Mouse (Mus musculus): ENCODE results near the gene Slc16a10. TPM values are rescaled to one million over a fixed set of nuclear protein-coding genes. Genes with fewer than 3 reads are reported as not detected.

The Slc16a10 gene
- polyA plus RNA-seq, 1 experiment from 2014 or later: 5.3 TPM

DNA sequence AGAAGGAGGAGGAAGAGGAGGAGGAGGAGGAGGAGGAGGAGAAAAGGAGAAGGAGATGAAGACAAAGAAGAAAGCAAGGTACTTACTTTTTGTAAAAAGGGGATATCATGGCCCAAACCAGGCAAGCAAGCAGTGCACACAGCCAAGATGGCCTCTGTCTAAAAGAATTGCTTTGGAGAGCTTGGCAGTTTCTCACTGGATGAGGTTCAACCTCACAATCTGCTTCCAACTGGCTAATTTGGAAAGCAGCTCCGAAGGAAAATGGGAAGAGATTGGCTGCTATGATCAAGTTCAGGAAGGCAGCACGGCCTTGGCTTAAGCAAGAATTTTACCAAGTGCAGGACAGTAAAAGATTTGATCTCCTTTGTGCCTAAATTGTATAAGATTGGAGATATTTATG lies 112.4 kb downstream of the Slc16a10 start:
- no peaks in the 10 kb centered on the region for H3K27me3 ChIP-seq (ENCODE audit: insufficient read depth, low read length)
- no peaks in the 10 kb centered on the region for H3K9me3 ChIP-seq (ENCODE audit: low read depth, low read length)
- 0 out of 2 replicates have a peak, but pooled peaks cover 2% of the 10 kb centered on the region for H3K4me1 ChIP-seq (ENCODE audit: insufficient read depth)
- H3K9ac ChIP-seq: no peak overlapping the region
- 81% methylated on average over 2 of the region's 2 CpGs for whole genome bisulfite sequencing
- H3K27ac ChIP-seq (ENCODE audit: low read depth): no peak overlapping the region
- no peak overlapping the region for H3K4me2 ChIP-seq
- H3K4me3 ChIP-seq (ENCODE audit: low read depth, low read length): no peak overlapping the region
- DNase-seq (no peak), ATAC-seq (ENCODE audit: insufficient read depth) (no peak)
- H3K36me3 ChIP-seq (ENCODE audit: insufficient read depth): no peaks in the 10 kb centered on the region
- no peak for TF ChIP-seq CTCF (IDR thresholded peaks at IDR 0.05; ENCODE audit: low read depth)

DNA sequence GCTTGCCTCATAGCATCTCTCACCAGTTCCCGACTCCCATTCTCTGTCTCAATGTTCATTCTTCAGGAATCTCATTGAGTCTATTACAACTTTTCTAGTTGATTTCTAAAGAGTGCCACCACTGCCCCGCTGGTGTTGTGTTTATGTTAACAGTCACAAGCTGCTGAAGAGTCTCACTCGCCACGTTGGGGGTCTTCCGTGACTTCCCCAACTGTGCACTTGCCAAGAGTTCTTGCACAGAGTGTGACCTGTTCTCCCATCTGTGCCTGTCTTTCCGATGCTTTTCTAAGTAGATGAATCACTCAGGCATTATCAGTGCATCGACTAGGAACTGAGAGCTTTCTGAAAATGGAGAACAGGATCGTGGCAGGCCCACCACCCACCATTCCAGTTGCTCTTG lies 114.0 kb downstream of the Slc16a10 start:
- 43% methylated on average over 8 of the region's 8 CpGs for WGBS
- H3K4me3 ChIP-seq (ENCODE audit: low read depth, low read length): no peak overlapping the region
- H3K27me3 ChIP-seq (ENCODE audit: insufficient read depth, low read length): peaks cover 4% of the 10 kb centered on the region; the same call in 1 of the 2 replicates
- no peaks in the 10 kb centered on the region for H3K9me3 ChIP-seq (ENCODE audit: low read depth, low read length)
- ATAC-seq (ENCODE audit: insufficient read depth) (no peak), DNase-seq (peak; percentile 30)
- H3K9ac ChIP-seq: no peak overlapping the region
- H3K4me2 ChIP-seq: no peak overlapping the region
- no peak overlapping the region for H3K27ac ChIP-seq (ENCODE audit: low read depth)
- no peak for TF ChIP-seq CTCF (IDR thresholded peaks at IDR 0.05; ENCODE audit: low read depth)
- H3K36me3 ChIP-seq (ENCODE audit: insufficient read depth): no peaks in the 10 kb centered on the region
- H3K4me1 ChIP-seq (ENCODE audit: insufficient read depth): 0 out of 2 replicates have a peak, but pooled peaks cover 2% of the 10 kb centered on the region

- ATAC-seq (ENCODE audit: insufficient read depth) (no peak), DNase-seq (no peak)
- Histone ChIP-seq H3K27ac (ENCODE audit: low read depth) (no peak overlapping the region), H3K9ac (no peak overlapping the region), H3K4me3 (ENCODE audit: low read depth, low read length) (no peak overlapping the region), H3K36me3 (ENCODE audit: insufficient read depth) (no peaks in the 10 kb centered on the region), H3K4me2 (no peak overlapping the region), H3K4me1 (ENCODE audit: insufficient read depth) (0 out of 2 replicates have a peak, but pooled peaks cover 2% of the 10 kb centered on the region), H3K27me3 (ENCODE audit: insufficient read depth, low read length) (peaks cover 6% of the 10 kb centered on the region; the same call in 1 of the 2 replicates), H3K9me3 (ENCODE audit: low read depth, low read length) (no peaks in the 10 kb centered on the region)
- no peak for TF ChIP-seq CTCF (IDR thresholded peaks at IDR 0.05; ENCODE audit: low read depth)
- WGBS: 95% methylated on average over 5 of the region's 5 CpGs
Measured at GRCm38 (mm10) chr10:40026546-40026945, 115.5 kb downstream of the Slc16a10 start.

- H3K4me3 ChIP-seq (ENCODE audit: low read depth, low read length): peak overlapping the region; percentile 57
- H3K36me3 ChIP-seq (ENCODE audit: insufficient read depth): no peaks in the 10 kb centered on the region
- 55% methylated on average over 8 of the region's 8 CpGs for WGBS
- no peak overlapping the region for H3K27ac ChIP-seq (ENCODE audit: low read depth)
- ATAC-seq (ENCODE audit: insufficient read depth) (no peak), DNase-seq (peak; percentile 7)
- H3K9ac ChIP-seq: peak overlapping the region; percentile 55
- 0 out of 2 replicates have a peak, but pooled peaks cover 2% of the 10 kb centered on the region for H3K4me1 ChIP-seq (ENCODE audit: insufficient read depth)
- peaks cover 6% of the 10 kb centered on the region; the same call in 1 of the 2 replicates for H3K27me3 ChIP-seq (ENCODE audit: insufficient read depth, low read length)
- no peaks in the 10 kb centered on the region for H3K9me3 ChIP-seq (ENCODE audit: low read depth, low read length)
- no peak for TF ChIP-seq CTCF (IDR thresholded peaks at IDR 0.05; ENCODE audit: low read depth)
- H3K4me2 ChIP-seq: peak overlapping the region; percentile 97
Measured at GRCm38 (mm10) chr10:40025560-40025959, 116.5 kb downstream of the Slc16a10 start.

DNA sequence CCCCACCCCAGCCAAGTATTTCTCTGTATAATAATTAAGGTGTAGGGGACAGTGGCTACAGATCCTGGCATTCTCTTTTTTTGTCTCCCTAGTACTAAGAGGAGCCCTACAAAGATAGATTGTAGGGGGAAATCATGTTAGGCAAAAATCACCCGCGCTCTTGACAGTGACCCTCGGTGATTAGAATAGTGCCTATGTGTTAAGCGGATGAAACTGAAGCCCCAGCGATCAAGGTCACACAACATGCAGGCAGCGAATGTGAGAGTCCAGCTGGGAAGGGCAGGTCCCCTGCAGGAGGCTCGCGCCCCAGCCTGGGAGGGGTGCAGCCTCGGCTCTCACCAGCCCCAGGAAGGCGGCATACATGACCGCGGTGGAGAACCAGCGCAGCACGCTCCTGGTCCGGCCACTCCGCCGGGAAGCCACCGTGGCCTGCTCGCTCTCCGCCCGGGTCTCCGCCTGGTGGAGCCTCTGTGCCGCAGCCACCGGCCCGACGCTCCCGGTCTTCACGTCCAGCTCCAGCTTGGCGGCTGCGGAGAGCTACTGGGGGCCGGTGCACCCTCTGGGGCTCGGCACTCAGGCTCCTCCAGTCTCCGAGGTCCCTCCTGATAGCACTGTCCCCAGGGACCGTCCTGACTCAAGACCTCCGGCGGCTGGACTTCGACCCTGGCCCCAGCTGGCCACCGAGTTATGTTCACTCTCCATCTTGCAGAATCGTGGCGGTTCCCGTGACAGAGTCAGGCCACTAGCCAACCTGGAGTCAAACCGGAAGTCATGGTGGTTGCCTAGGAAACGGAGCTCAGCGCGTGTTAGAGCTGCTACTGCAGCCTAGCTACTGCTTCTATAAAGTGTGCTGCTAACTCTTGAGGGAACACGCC lies 117.3 kb downstream of the Slc16a10 start, which contains the start of gene Mfsd4b1:
TSS of gene Mfsd4b1 (minus strand) at position 715 of the 875 bp plus-strand sequence.
- peaks cover 6% of the 10 kb centered on the region; the same call in 1 of the 2 replicates for H3K27me3 ChIP-seq (ENCODE audit: insufficient read depth, low read length)
- H3K4me1 ChIP-seq (ENCODE audit: insufficient read depth): 0 out of 2 replicates have a peak, but pooled peaks cover 2% of the 10 kb centered on the region
- peak within 1 kb of the TSS; percentile 48; the same call in 1 of the 2 replicates for H3K27ac ChIP-seq (ENCODE audit: low read depth)
- H3K9ac ChIP-seq: peak within 1 kb of the TSS; percentile 55
- DNase-seq (peak; percentile 96), ATAC-seq (ENCODE audit: insufficient read depth) (peak; percentile 95)
- H3K9me3 ChIP-seq (ENCODE audit: low read depth, low read length): no peaks in the 10 kb centered on the region
- under 1% methylated on average over 46 of the region's 46 CpGs for WGBS
- peak within 1 kb of the TSS; percentile 97 for H3K4me2 ChIP-seq
- no peaks in the 10 kb centered on the region for H3K36me3 ChIP-seq (ENCODE audit: insufficient read depth)
- TF ChIP-seq CTCF (IDR thresholded peaks at IDR 0.05; ENCODE audit: low read depth): peak; percentile 43
- peak within 1 kb of the TSS; percentile 57 for H3K4me3 ChIP-seq (ENCODE audit: low read depth, low read length)

- Histone ChIP-seq H3K27me3 (ENCODE audit: insufficient read depth, low read length) (peaks cover 6% of the 10 kb centered on the region; the same call in 1 of the 2 replicates), H3K36me3 (ENCODE audit: insufficient read depth) (no peaks in the 10 kb centered on the region), H3K9ac (no peak overlapping the region), H3K9me3 (ENCODE audit: low read depth, low read length) (no peaks in the 10 kb centered on the region), H3K27ac (ENCODE audit: low read depth) (no peak overlapping the region), H3K4me2 (no peak overlapping the region), H3K4me3 (ENCODE audit: low read depth, low read length) (no peak overlapping the region), H3K4me1 (ENCODE audit: insufficient read depth) (0 out of 2 replicates have a peak, but pooled peaks cover 2% of the 10 kb centered on the region)
- no peak for TF ChIP-seq CTCF (IDR thresholded peaks at IDR 0.05; ENCODE audit: low read depth)
- DNase-seq (no peak), ATAC-seq (ENCODE audit: insufficient read depth) (no peak)
- 70% methylated on average over 2 of the region's 2 CpGs for WGBS
Measured at GRCm38 (mm10) chr10:40020401-40020800, 121.7 kb downstream of the Slc16a10 start.

GRCm38 (mm10) chr10:40019492-40019891 lies 122.6 kb downstream of the Slc16a10 start:
- 38% methylated on average over 3 of the region's 3 CpGs for WGBS
- H3K9ac ChIP-seq: no peak overlapping the region
- no peak for ATAC-seq (ENCODE audit: insufficient read depth)
- H3K4me2 ChIP-seq: no peak overlapping the region
- TF ChIP-seq CTCF (IDR thresholded peaks at IDR 0.05; ENCODE audit: low read depth): no peak
- no peak overlapping the region for H3K27ac ChIP-seq (ENCODE audit: low read depth)
- no peaks in the 10 kb centered on the region for H3K36me3 ChIP-seq (ENCODE audit: insufficient read depth)
- H3K27me3 ChIP-seq (ENCODE audit: insufficient read depth, low read length): peaks cover 6% of the 10 kb centered on the region; the same call in 1 of the 2 replicates
- no peak overlapping the region for H3K4me3 ChIP-seq (ENCODE audit: low read depth, low read length)
- H3K4me1 ChIP-seq (ENCODE audit: insufficient read depth): no peaks in the 10 kb centered on the region
- no peaks in the 10 kb centered on the region for H3K9me3 ChIP-seq (ENCODE audit: low read depth, low read length)
- no peak for DNase-seq
